Mouse (Mus musculus) lung, adult 18-20 months (tissue): ENCODE results near the gene Prkch.

Experiments used
- DNase-seq, 2 experiments: peaks; one replicate each; pipeline ENCODE4 v3.0.0; 2022; ENCODE audit warnings: mixed read lengths in 2 of 2

Prkch gene

GRCm38 (mm10) chr12:73805541-73805940 is 220.9 kb downstream of the Prkch start:
- no peak for DNase-seq

GRCm38 (mm10) chr12:73806003-73806402 is 221.4 kb downstream of the Prkch start:
- DNase-seq, result no peak

- DNase-seq, result no peak
Measured at GRCm38 (mm10) chr12:73807228-73807627, 222.6 kb downstream of the Prkch start.

GRCm38 (mm10) chr12:73810041-73810795 is 225.6 kb downstream of the Prkch start:
- peak; percentile 36 to 57 for DNase-seq

- DNase-seq, result no peak
Measured at GRCm38 (mm10) chr12:73810903-73811302, 226.3 kb downstream of the Prkch start.

- DNase-seq, result no peak
Measured at GRCm38 (mm10) chr12:73812198-73812597, 227.6 kb downstream of the Prkch start.

- DNase-seq, result no peak
Measured at GRCm38 (mm10) chr12:73813016-73813900, 228.7 kb downstream of the Prkch start.

- DNase-seq, result no peak
Measured at GRCm38 (mm10) chr12:73814056-73814735, 229.6 kb downstream of the Prkch start.

- DNase-seq, result no peak
Measured at GRCm38 (mm10) chr12:73814897-73815296, 230.3 kb downstream of the Prkch start.

- peak in 1 of 2 experiments; percentile 21 for DNase-seq
Measured at GRCm38 (mm10) chr12:73815463-73815862, 230.9 kb downstream of the Prkch start.

GRCm38 (mm10) chr12:73815892-73816291 is 231.3 kb downstream of the Prkch start:
- no peak for DNase-seq

GRCm38 (mm10) chr12:73816866-73817265 is 232.3 kb downstream of the Prkch start:
- no peak for DNase-seq

- no peak for DNase-seq
Measured at GRCm38 (mm10) chr12:73818801-73819200, 234.2 kb downstream of the Prkch start.

GRCm38 (mm10) chr12:73821176-73821575 is 236.6 kb downstream of the Prkch start:
- no peak for DNase-seq

- DNase-seq, result no peak
Measured at GRCm38 (mm10) chr12:73822331-73822730, 237.7 kb downstream of the Prkch start.

GRCm38 (mm10) chr12:73824828-73825227 is 240.2 kb downstream of the Prkch start:
- DNase-seq, result no peak
